Comparison of ENCODE assay signal across 21 mouse cellular contexts in the genomic region with DNA sequence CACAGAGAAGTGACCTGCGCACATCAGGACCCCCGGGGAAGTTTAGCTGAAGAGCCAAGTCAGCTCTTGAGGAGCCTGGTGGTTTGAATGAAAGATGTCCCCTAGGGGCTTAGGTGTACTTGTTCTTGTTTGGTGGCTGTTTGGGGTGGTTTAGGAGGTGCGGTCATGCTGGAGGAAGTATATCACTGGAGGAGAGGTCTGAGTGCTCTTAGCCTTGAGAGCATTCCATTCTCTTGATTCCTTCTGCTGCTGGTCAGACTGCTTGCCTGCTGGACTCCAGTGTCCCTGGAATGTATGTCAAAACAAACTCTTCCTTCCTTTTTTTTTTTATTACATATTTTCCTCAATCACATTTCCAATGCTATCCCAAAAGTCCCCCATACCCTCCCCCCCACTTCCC.
"Had no signal": no experiment of that assay in that cellular context is flagged by ENCODE, and none has a peak within 500 bp of the region (broad histone marks: within the 10 kb centered on the region; RNA-seq: fewer than 3 reads in every experiment).

No protein-coding gene starts in this region.

- H3K9me3 ChIP-seq: limb, embryonic 10.5 days; limb, embryonic 13.5 days; liver, embryonic 12.5 days; liver, embryonic 15.5 days; midbrain, embryonic 12.5 days; midbrain, embryonic 15.5 days; neural tube, embryonic 13.5 days; stomach, embryonic 15.5 days had no signal

- H3K27me3 ChIP-seq: limb, embryonic 13.5 days; liver, embryonic 15.5 days; midbrain, embryonic 15.5 days; stomach, embryonic 15.5 days had no signal

- H3K4me3 ChIP-seq: limb, embryonic 10.5 days; limb, embryonic 13.5 days; liver, embryonic 12.5 days; liver, embryonic 15.5 days; midbrain, embryonic 12.5 days; midbrain, embryonic 15.5 days; myocyte; neural tube, embryonic 13.5 days; stomach, embryonic 15.5 days had no signal

- H3K36me3 ChIP-seq: limb, embryonic 10.5 days; limb, embryonic 13.5 days; liver, embryonic 12.5 days; liver, embryonic 15.5 days; midbrain, embryonic 12.5 days; midbrain, embryonic 15.5 days; neural tube, embryonic 13.5 days; stomach, embryonic 15.5 days had no signal

- H3K9ac ChIP-seq: limb, embryonic 13.5 days; liver, embryonic 12.5 days; liver, embryonic 15.5 days; midbrain, embryonic 12.5 days; midbrain, embryonic 15.5 days; neural tube, embryonic 13.5 days; stomach, embryonic 15.5 days had no signal

- ATAC-seq: inflammation-experienced regulatory T-cells, adult 6 months; intestine, embryonic 16.5 days; liver, embryonic 12.5 days; midbrain, embryonic 15.5 days had no signal

- DNase-seq: kidney, adult 18-20 months; kidney, adult 9 months; kidney, postnatal 10 days; kidney, postnatal 36 days; liver; retina, postnatal 1 day; right cerebral cortex, postnatal 25 days; spleen, adult 18-20 months; thymus, postnatal 4 days had no signal

- H3K4me1 ChIP-seq: liver, embryonic 12.5 days; midbrain, embryonic 12.5 days; midbrain, embryonic 15.5 days; neural tube, embryonic 13.5 days had no signal

- H3K4me2 ChIP-seq: limb, embryonic 13.5 days; liver, embryonic 12.5 days; liver, embryonic 15.5 days; midbrain, embryonic 12.5 days; midbrain, embryonic 15.5 days; neural tube, embryonic 13.5 days; stomach, embryonic 15.5 days had no signal

- H3K27ac ChIP-seq: limb, embryonic 13.5 days; liver, embryonic 12.5 days; liver, embryonic 15.5 days; macrophage; midbrain, embryonic 12.5 days; midbrain, embryonic 15.5 days; neural tube, embryonic 13.5 days; stomach, embryonic 15.5 days had no signal
